Mouse (Mus musculus) cerebellum, adult 2 months (tissue): ENCODE measurements at regions not wholly inside any gene's neighbourhood (a gene's known extent, or its start where the extent isn't known, plus 50 kb on each side); places are given as distances from the start of the nearest gene placed in this dataset.

Experiments used
- CTCF ChIP-seq: fragments of 200-500 bp; IDR thresholded peaks from 2 replicates; pipeline ENCODE4 v1.5.1; 2011; ENCODE audit warnings: low read depth, mild to moderate bottlenecking, control low read depth, low read length, moderate library complexity, borderline replicate concordance; ENCODE audit not compliant: insufficient read depth
- POLR2A ChIP-seq: fragments of 200-500 bp; IDR thresholded peaks from 2 replicates; pipeline ENCODE4 v1.6.1; 2011; ENCODE audit warnings: low read length, control low read depth, borderline replicate concordance; ENCODE audit not compliant: insufficient read depth

- TF ChIP-seq CTCF: no peak
- TF ChIP-seq POLR2A: no peak
These were observed 85.4 kb upstream of the Arhgef9 start for GRCm38 (mm10) chrX:95282038-95282437.
